Mouse (Mus musculus): ENCODE data around the gene Anapc15. TPM values are rescaled to one million over a fixed set of nuclear protein-coding genes. Genes with fewer than 3 reads are reported as not detected.

Anapc15 gene
- polyA plus RNA-seq, 1 experiment from 2014 or later, result 87.3 TPM

- Histone ChIP-seq H3K36me3 (ENCODE audit: control insufficient read depth, insufficient read depth, low read length) (no peaks in the 10 kb centered on the region), H3K4me2 (ENCODE audit: low read depth) (no peak overlapping the region), H3K9ac (ENCODE audit: low read length) (no peak overlapping the region), H3K27me3 (ENCODE audit: control insufficient read depth, insufficient read depth, low read length) (no peaks in the 10 kb centered on the region), H3K9me3 (ENCODE audit: control insufficient read depth, low read length) (no peaks in the 10 kb centered on the region), H3K4me3 (ENCODE audit: low read depth, low read length) (no peak overlapping the region), H3K4me1 (ENCODE audit: control insufficient read depth, insufficient read depth, low read length) (no peaks in the 10 kb centered on the region), H3K27ac (ENCODE audit: low read depth, low read length) (no peak overlapping the region)
- no peak for ATAC-seq (ENCODE audit: insufficient read depth, low FRiP score, low TSS enrichment)
- 66% methylated on average over 9 of the region's 9 CpGs for WGBS
- DNase-seq (ENCODE audit: low spot score), result no peak
Measured at GRCm38 (mm10) chr7:101882413-101883154, 19.1 kb downstream of the Anapc15 start.

GRCm38 (mm10) chr7:101884160-101884559, 20.6 kb downstream of the Anapc15 start:
- Histone ChIP-seq H3K36me3 (ENCODE audit: control insufficient read depth, insufficient read depth, low read length) (no peaks in the 10 kb centered on the region), H3K9ac (ENCODE audit: low read length) (no peak overlapping the region), H3K27ac (ENCODE audit: low read depth, low read length) (no peak overlapping the region), H3K9me3 (ENCODE audit: control insufficient read depth, low read length) (no peaks in the 10 kb centered on the region), H3K4me2 (ENCODE audit: low read depth) (no peak overlapping the region), H3K4me3 (ENCODE audit: low read depth, low read length) (no peak overlapping the region), H3K27me3 (ENCODE audit: control insufficient read depth, insufficient read depth, low read length) (no peaks in the 10 kb centered on the region), H3K4me1 (ENCODE audit: control insufficient read depth, insufficient read depth, low read length) (no peaks in the 10 kb centered on the region)
- ATAC-seq (ENCODE audit: insufficient read depth, low FRiP score, low TSS enrichment) (no peak), DNase-seq (ENCODE audit: low spot score) (no peak)
- 96% methylated on average over 4 of the region's 4 CpGs for WGBS

GRCm38 (mm10) chr7:101886274-101886673, 22.8 kb downstream of the Anapc15 start:
- Histone ChIP-seq H3K27ac (ENCODE audit: low read depth, low read length) (no peak overlapping the region), H3K4me1 (ENCODE audit: control insufficient read depth, insufficient read depth, low read length) (no peaks in the 10 kb centered on the region), H3K9me3 (ENCODE audit: control insufficient read depth, low read length) (no peaks in the 10 kb centered on the region), H3K36me3 (ENCODE audit: control insufficient read depth, insufficient read depth, low read length) (no peaks in the 10 kb centered on the region), H3K4me3 (ENCODE audit: low read depth, low read length) (no peak overlapping the region), H3K27me3 (ENCODE audit: control insufficient read depth, insufficient read depth, low read length) (no peaks in the 10 kb centered on the region), H3K4me2 (ENCODE audit: low read depth) (no peak overlapping the region), H3K9ac (ENCODE audit: low read length) (no peak overlapping the region)
- DNase-seq (ENCODE audit: low spot score) (no peak), ATAC-seq (ENCODE audit: insufficient read depth, low FRiP score, low TSS enrichment) (no peak)
- 86% methylated on average over 6 of the region's 6 CpGs for WGBS

DNA sequence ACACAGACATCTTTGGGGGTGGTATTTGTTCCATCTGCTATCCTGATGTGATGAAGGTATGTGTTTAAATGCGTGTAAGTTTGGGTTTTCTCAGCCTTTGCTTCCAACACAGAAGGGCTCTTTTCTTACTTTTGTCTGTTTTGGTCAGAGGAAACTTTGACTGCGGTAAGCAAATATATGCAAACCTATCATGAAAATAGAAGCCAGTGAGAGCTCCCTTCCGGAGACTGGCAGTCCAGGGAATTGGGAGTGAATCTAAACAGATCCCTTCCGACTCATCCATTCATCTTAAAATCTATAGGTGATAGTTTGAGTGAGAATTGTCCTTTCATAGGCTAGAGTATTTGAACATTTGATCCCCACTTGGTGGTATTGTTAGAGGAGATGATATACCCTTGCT, 24.9 kb downstream of the Anapc15 start:
- 83% methylated on average over 4 of the region's 4 CpGs for WGBS
- no peaks in the 10 kb centered on the region for H3K27me3 ChIP-seq (ENCODE audit: control insufficient read depth, insufficient read depth, low read length)
- no peak overlapping the region for H3K4me3 ChIP-seq (ENCODE audit: low read depth, low read length)
- H3K4me1 ChIP-seq (ENCODE audit: control insufficient read depth, insufficient read depth, low read length), result no peaks in the 10 kb centered on the region
- no peak overlapping the region for H3K27ac ChIP-seq (ENCODE audit: low read depth, low read length)
- DNase-seq (ENCODE audit: low spot score) (no peak), ATAC-seq (ENCODE audit: insufficient read depth, low FRiP score, low TSS enrichment) (no peak)
- H3K9ac ChIP-seq (ENCODE audit: low read length), result no peak overlapping the region
- no peaks in the 10 kb centered on the region for H3K9me3 ChIP-seq (ENCODE audit: control insufficient read depth, low read length)
- H3K4me2 ChIP-seq (ENCODE audit: low read depth), result no peak overlapping the region
- H3K36me3 ChIP-seq (ENCODE audit: control insufficient read depth, insufficient read depth, low read length), result no peaks in the 10 kb centered on the region

DNA sequence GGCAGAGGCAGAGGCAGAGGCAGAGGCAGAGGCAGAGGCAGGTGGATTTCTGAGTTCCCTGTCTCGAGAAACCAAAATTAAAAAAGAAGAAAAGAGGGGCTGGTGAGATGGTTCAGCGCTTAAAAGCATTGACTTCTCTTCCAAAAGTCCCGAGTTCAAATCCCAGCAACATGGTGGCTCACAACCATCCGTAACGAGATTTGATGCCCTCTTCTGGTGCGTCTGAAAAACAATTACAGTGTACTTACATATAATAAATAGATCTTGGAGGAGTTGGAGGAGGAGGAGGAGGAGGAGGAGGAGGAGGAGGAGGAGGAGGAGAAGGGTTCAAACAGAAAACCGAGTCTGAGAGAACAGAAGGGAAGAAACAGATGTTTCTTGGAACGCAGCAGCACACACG, 32.2 kb downstream of the Anapc15 start:
- Histone ChIP-seq H3K4me1 (ENCODE audit: control insufficient read depth, insufficient read depth, low read length) (no peaks in the 10 kb centered on the region), H3K4me2 (ENCODE audit: low read depth) (peak overlapping the region; percentile 31; the same call in 1 of the 2 replicates), H3K9me3 (ENCODE audit: control insufficient read depth, low read length) (no peaks in the 10 kb centered on the region), H3K27me3 (ENCODE audit: control insufficient read depth, insufficient read depth, low read length) (no peaks in the 10 kb centered on the region), H3K4me3 (ENCODE audit: low read depth, low read length) (peak overlapping the region; percentile 51), H3K27ac (ENCODE audit: low read depth, low read length) (0 out of 2 replicates have a peak overlapping the region, but pooled peaks have one; percentile 14), H3K9ac (ENCODE audit: low read length) (peak overlapping the region; percentile 48), H3K36me3 (ENCODE audit: control insufficient read depth, insufficient read depth, low read length) (no peaks in the 10 kb centered on the region)
- DNase-seq (ENCODE audit: low spot score) (no peak), ATAC-seq (ENCODE audit: insufficient read depth, low FRiP score, low TSS enrichment) (peak; percentile 7; the same call in 1 of the 2 replicates)
- WGBS, result 38% methylated on average over 9 of the region's 9 CpGs

DNA sequence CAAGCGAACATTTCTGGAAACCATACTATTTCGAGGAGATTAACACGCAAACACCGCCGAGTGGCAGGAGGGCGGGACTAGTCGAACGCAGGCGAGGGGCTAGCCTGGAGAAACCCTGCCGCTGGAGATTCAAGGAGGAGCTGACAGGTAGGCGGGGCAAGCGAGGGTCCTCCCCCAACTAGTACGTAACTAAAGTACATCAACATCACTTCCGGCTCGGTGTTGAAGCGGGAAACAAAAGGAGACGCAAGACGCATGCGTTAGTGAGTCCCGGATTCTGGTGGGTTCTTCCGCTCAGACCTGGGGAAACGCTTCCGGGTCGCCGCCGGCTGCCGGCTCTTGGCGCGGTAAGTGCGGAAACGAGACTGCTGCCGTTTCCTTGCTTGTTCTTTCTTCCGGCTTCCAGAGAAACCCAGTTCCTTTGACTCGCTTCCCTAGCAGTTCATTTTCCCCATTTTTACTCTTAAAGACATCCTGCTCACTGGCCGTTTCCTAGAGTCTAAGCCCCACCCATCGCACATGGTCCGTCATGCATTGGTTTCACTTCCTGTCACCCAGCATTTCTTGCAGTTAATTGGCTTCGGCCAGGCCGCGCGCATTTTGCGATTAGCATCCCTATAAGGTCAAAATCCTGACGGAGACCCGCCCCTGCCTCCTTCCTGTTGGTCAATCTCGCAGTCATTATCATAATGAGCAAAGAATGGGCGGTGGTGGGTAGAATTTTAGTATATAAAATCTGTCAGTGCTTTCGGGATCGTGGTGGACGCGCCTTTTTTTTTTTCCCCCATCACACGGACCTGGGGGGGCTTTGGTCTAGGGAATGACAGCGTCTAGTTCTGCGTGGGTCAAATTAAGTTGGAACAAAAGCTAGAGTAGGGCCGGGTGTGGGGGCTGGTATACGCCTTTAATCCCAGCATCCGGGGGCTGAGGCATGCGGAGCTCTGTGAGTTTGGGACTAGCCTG, 32.9 kb downstream of the Anapc15 start:
- peak; percentile 97 for ATAC-seq (ENCODE audit: insufficient read depth, low FRiP score, low TSS enrichment)
- under 1% methylated on average over 57 of the region's 57 CpGs for WGBS
- H3K27ac ChIP-seq (ENCODE audit: low read depth, low read length), result peak overlapping the region; percentile 83

DNA sequence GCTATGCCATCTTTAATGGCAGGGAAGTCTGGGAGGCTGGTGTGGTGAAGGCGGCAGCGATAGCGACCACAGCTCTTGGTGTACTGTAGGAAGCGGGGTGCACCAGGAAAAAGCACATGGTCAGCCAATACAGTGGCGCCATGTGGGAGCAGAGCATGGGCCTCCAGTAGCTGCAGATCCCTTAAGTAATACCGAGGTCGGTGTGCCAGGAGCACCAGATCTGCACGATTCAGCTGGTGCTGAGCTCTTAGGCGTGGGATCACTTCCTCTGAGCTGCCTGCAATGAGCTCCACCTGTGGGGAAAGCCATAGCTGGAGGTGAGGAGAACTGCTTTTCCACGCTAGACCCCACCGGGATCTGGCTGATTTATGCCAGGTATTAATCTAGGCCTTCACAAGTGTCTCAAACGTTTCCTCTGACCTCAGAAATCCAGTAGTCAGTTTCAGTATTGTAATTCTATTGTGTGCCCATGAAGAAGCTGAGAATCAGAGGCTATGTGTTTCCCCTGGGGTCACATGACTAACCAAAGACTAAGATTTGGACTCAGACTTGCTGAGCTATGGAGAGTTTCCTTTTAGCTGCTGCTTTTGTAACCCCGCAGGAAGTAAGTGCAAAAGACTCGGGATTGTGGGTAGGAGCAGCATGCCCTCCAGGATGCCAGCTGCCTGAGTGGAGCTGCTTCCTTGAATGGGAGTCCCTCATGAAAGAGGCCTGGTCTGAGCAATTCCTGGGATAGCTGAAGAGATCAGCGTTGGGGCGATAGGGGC, 37.0 kb downstream of the Anapc15 start:
- ATAC-seq (ENCODE audit: insufficient read depth, low FRiP score, low TSS enrichment) (no peak), DNase-seq (ENCODE audit: low spot score) (no peak)
- peaks cover 2% of the 10 kb centered on the region; the same call in 1 of the 2 replicates for H3K36me3 ChIP-seq (ENCODE audit: control insufficient read depth, insufficient read depth, low read length)
- no peaks in the 10 kb centered on the region for H3K4me1 ChIP-seq (ENCODE audit: control insufficient read depth, insufficient read depth, low read length)
- 92% methylated on average over 16 of the region's 16 CpGs for WGBS
- H3K4me2 ChIP-seq (ENCODE audit: low read depth), result no peak overlapping the region
- H3K27me3 ChIP-seq (ENCODE audit: control insufficient read depth, insufficient read depth, low read length), result no peaks in the 10 kb centered on the region
- H3K9me3 ChIP-seq (ENCODE audit: control insufficient read depth, low read length), result no peaks in the 10 kb centered on the region
- no peak overlapping the region for H3K9ac ChIP-seq (ENCODE audit: low read length)
- H3K27ac ChIP-seq (ENCODE audit: low read depth, low read length), result no peak overlapping the region
- no peak overlapping the region for H3K4me3 ChIP-seq (ENCODE audit: low read depth, low read length)

More for the DNA sequence above, 32.9 kb downstream of the Anapc15 start:
- H3K9me3 ChIP-seq (ENCODE audit: control insufficient read depth, low read length), result no peaks in the 10 kb centered on the region
- DNase-seq (ENCODE audit: low spot score), result peak; percentile 96
- no peaks in the 10 kb centered on the region for H3K4me1 ChIP-seq (ENCODE audit: control insufficient read depth, insufficient read depth, low read length)
- H3K9ac ChIP-seq (ENCODE audit: low read length), result peak overlapping the region; percentile 67
- H3K36me3 ChIP-seq (ENCODE audit: control insufficient read depth, insufficient read depth, low read length), result no peaks in the 10 kb centered on the region
- H3K4me2 ChIP-seq (ENCODE audit: low read depth), result peak overlapping the region; percentile 39
- H3K4me3 ChIP-seq (ENCODE audit: low read depth, low read length), result peak overlapping the region; percentile 51
- no peaks in the 10 kb centered on the region for H3K27me3 ChIP-seq (ENCODE audit: control insufficient read depth, insufficient read depth, low read length)

DNA sequence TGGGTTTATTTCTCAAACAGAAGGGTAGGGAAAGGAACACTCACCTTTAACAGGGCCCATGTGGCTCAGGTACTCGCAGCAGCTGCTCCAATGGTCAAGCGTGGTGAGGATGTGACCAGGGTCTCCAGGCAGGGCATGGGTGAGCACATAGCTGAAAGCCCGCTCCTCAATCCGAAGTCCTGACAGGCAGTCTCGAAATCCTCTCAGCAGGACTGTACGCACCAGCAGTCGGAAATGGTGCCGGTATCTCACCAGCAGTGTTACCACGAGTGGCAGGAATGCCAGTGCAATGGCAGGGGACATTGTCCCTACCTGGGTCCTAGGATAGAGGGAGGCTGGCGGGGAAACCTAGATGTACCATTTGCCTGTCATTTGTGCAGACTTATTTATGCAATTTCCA, 38.5 kb downstream of the Anapc15 start:
- peaks cover 2% of the 10 kb centered on the region; the same call in 1 of the 2 replicates for H3K36me3 ChIP-seq (ENCODE audit: control insufficient read depth, insufficient read depth, low read length)
- ATAC-seq (ENCODE audit: insufficient read depth, low FRiP score, low TSS enrichment) (no peak), DNase-seq (ENCODE audit: low spot score) (no peak)
- WGBS, result 88% methylated on average over 10 of the region's 10 CpGs
- H3K27me3 ChIP-seq (ENCODE audit: control insufficient read depth, insufficient read depth, low read length), result no peaks in the 10 kb centered on the region
- H3K4me3 ChIP-seq (ENCODE audit: low read depth, low read length), result no peak overlapping the region
- H3K4me2 ChIP-seq (ENCODE audit: low read depth), result no peak overlapping the region
- H3K9me3 ChIP-seq (ENCODE audit: control insufficient read depth, low read length), result no peaks in the 10 kb centered on the region
- H3K27ac ChIP-seq (ENCODE audit: low read depth, low read length), result no peak overlapping the region
- no peaks in the 10 kb centered on the region for H3K4me1 ChIP-seq (ENCODE audit: control insufficient read depth, insufficient read depth, low read length)
- no peak overlapping the region for H3K9ac ChIP-seq (ENCODE audit: low read length)
